Mouse (Mus musculus) hindbrain, embryonic 15.5 days (tissue): ENCODE results near the gene Snai1. TPM values are rescaled to one million over a fixed set of nuclear protein-coding genes. Genes with fewer than 3 reads are reported as not detected.
A peak's percentile ranks its signal among the peaks of the same experiment; 100 is the strongest.

Source experiments
- ATAC-seq: fragments of 200-750 bp; cut with Nextera tagmentation; 2 replicates; pipeline ENCODE4 v1.8.0; 2017; ENCODE audit warnings: low read depth, moderate number of reproducible peaks, moderate TSS enrichment; ENCODE audit not compliant: low FRiP score
- H3K27ac ChIP-seq: fragments of 300-500 bp; sonication (generic); replicated peaks from 2 replicates; pipeline ENCODE4 v1.5.1; 2015; ENCODE audit warnings: mild to moderate bottlenecking, inconsistent platforms
- H3K27me3 ChIP-seq: fragments of 300-500 bp; sonication (generic); 2 replicates; pipeline ENCODE4 v1.6.1; 2015; ENCODE audit warnings: control low read depth, inconsistent platforms
- H3K36me3 ChIP-seq: fragments of 300-500 bp; sonication (generic); 2 replicates; pipeline ENCODE4 v1.6.1; 2015; ENCODE audit warnings: control low read depth, inconsistent platforms
- H3K4me1 ChIP-seq: fragments of 300-500 bp; sonication (generic); replicated peaks from 2 replicates; pipeline ENCODE4 v1.6.1; 2015; ENCODE audit warnings: control low read depth, inconsistent platforms
- H3K4me2 ChIP-seq: fragments of 300-500 bp; sonication (generic); 2 replicates; pipeline ENCODE4 v1.6.1; 2015; ENCODE audit warnings: moderate library complexity, mild to moderate bottlenecking, inconsistent platforms
- H3K4me3 ChIP-seq: fragments of 300-500 bp; sonication (generic); 2 replicates; pipeline ENCODE4 v1.5.1; 2015; ENCODE audit warnings: mild to moderate bottlenecking, inconsistent platforms
- H3K9ac ChIP-seq: fragments of 300-500 bp; sonication (generic); 2 replicates; pipeline ENCODE4 v1.6.1; 2015; ENCODE audit warnings: inconsistent platforms
- H3K9me3 ChIP-seq: fragments of 300-500 bp; sonication (generic); 2 replicates; pipeline ENCODE4 v1.6.1; 2016; ENCODE audit warnings: control low read depth, inconsistent platforms
- WGBS: fragments of 180-500 bp; shearing (Covaris S2); methylation state at CpG from one replicate; pipeline ENCODE4 v1.1.7; 2015; 5-methylcytosine and 5-hydroxymethylcytosine counted together
- polyA plus RNA-seq: library from polyadenylated mRNA; unstranded; fragments of >200 nt; fragmentation: Nextera tagmentation; extraction: Ambion mirVana; gene quantifications from 2 replicates; pipeline ENCODE4 v1.2.1, GENCODE M21; 2015

Gene Snai1
- polyA plus RNA-seq, 1 experiment from 2014 or later = 6.6 TPM

- Histone ChIP-seq H3K27me3 (no peaks in the 10 kb centered on the region), H3K36me3 (no peaks in the 10 kb centered on the region), H3K9me3 (no peaks in the 10 kb centered on the region), H3K27ac (no peak overlapping the region), H3K9ac (no peak overlapping the region), H3K4me2 (no peak overlapping the region), H3K4me3 (no peak overlapping the region), H3K4me1 (no peaks in the 10 kb centered on the region)
- 69% methylated on average over 9 of the region's 9 CpGs for WGBS
- ATAC-seq = no peak
Measured at GRCm38 (mm10) chr2:167577186-167577785, 39.3 kb downstream of the Snai1 start.

- Histone ChIP-seq H3K9ac (no peak overlapping the region), H3K27ac (no peak overlapping the region), H3K36me3 (no peaks in the 10 kb centered on the region), H3K4me1 (no peaks in the 10 kb centered on the region), H3K27me3 (no peaks in the 10 kb centered on the region), H3K4me2 (no peak overlapping the region), H3K4me3 (no peak overlapping the region), H3K9me3 (no peaks in the 10 kb centered on the region)
- ATAC-seq = no peak
- 28% methylated on average over 5 of the region's 5 CpGs for WGBS
Measured at GRCm38 (mm10) chr2:167578521-167578920, 40.5 kb downstream of the Snai1 start.

- H3K36me3 ChIP-seq = no peaks in the 10 kb centered on the region
- no peaks in the 10 kb centered on the region for H3K27me3 ChIP-seq
- H3K4me2 ChIP-seq = no peak overlapping the region
- no peak overlapping the region for H3K4me3 ChIP-seq
- ATAC-seq = no peak
- 0 out of 2 replicates have a peak, but pooled peaks cover 3% of the 10 kb centered on the region for H3K4me1 ChIP-seq
- no peaks in the 10 kb centered on the region for H3K9me3 ChIP-seq
- no peak overlapping the region for H3K9ac ChIP-seq
- 45% methylated on average over 10 of the region's 10 CpGs for WGBS
- no peak overlapping the region for H3K27ac ChIP-seq
Measured at GRCm38 (mm10) chr2:167583161-167583952, 45.4 kb downstream of the Snai1 start.

GRCm38 (mm10) chr2:167585273-167585672 lies 47.3 kb downstream of the Snai1 start:
- Histone ChIP-seq H3K36me3 (no peaks in the 10 kb centered on the region), H3K27me3 (no peaks in the 10 kb centered on the region), H3K9me3 (no peaks in the 10 kb centered on the region), H3K9ac (no peak overlapping the region), H3K27ac (no peak overlapping the region), H3K4me2 (no peak overlapping the region), H3K4me1 (0 out of 2 replicates have a peak, but pooled peaks cover 7% of the 10 kb centered on the region), H3K4me3 (no peak overlapping the region)
- WGBS = 88% methylated on average over 2 of the region's 2 CpGs
- ATAC-seq = no peak

DNA sequence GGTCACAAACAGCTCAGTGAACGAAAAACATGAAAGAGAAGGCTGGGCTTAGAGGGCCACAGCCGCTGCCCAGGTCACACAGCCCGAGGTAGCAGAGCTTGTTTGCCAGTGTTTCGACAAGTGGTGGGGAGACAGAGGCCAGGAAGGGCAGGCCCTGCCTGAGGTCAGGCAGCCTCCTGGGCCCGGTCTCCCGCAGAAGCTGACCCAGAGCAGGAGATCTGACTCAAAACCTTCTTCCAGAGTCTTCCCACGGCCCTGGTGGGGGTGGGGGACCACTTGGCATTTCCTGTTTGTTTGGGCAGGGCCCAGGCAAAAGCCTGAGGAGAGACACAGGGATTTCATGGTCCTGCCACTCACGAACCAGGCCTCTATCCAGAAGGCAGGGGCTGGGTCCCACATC lies 48.0 kb downstream of the Snai1 start:
- H3K4me2 ChIP-seq = no peak overlapping the region
- H3K9me3 ChIP-seq = no peaks in the 10 kb centered on the region
- H3K9ac ChIP-seq = no peak overlapping the region
- no peak overlapping the region for H3K27ac ChIP-seq
- no peaks in the 10 kb centered on the region for H3K36me3 ChIP-seq
- no peak overlapping the region for H3K4me3 ChIP-seq
- no peaks in the 10 kb centered on the region; the same call in 1 of the 2 replicates for H3K27me3 ChIP-seq
- 0 out of 2 replicates have a peak, but pooled peaks cover 7% of the 10 kb centered on the region for H3K4me1 ChIP-seq
- 28% methylated on average over 8 of the region's 8 CpGs for WGBS
- no peak for ATAC-seq

GRCm38 (mm10) chr2:167586976-167587375 lies 49.0 kb downstream of the Snai1 start:
- Histone ChIP-seq H3K9ac (no peak overlapping the region), H3K4me3 (no peak overlapping the region), H3K36me3 (no peaks in the 10 kb centered on the region), H3K27me3 (no peaks in the 10 kb centered on the region; the same call in 1 of the 2 replicates), H3K4me1 (0 out of 2 replicates have a peak, but pooled peaks cover 7% of the 10 kb centered on the region), H3K9me3 (no peaks in the 10 kb centered on the region), H3K27ac (no peak overlapping the region), H3K4me2 (no peak overlapping the region)
- WGBS = 21% methylated on average over 9 of the region's 9 CpGs
- ATAC-seq = no peak

DNA sequence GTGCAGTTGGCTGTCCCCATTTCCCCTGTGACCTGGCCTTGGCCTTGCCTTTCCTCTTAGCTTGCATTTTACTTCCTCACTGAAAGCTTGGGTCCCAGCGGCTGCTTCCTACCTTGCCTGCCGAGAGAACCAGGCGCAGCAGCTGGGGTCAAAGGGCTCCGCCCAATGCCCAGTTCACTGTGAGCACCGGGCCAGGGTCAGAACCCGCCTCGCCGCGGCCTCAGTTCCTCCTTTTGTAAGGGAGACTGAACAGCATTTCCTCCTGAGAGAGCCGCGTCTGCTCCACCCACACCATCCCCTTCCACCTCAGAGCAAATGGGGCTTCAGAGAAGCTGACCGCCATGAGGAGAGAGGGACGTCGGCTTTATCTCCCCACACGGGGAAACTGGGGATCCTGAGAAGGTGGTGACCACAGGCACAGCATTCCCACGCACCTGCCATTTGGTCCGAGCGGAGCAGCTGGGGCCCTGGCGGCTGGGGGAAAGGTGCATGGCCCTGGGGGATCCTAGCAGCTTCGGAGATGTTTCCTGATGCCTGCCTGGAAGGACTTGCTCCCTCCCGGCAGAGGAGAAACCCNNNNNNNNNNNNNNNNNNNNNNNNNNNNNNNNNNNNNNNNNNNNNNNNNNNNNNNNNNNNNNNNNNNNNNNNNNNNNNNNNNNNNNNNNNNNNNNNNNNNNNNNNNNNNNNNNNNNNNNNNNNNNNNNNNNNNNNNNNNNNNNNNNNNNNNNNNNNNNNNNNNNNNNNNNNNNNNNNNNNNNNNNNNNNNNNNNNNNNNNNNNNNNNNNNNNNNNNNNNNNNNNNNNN lies 51.0 kb downstream of the Snai1 start:
- Histone ChIP-seq H3K4me1 (0 out of 2 replicates have a peak, but pooled peaks cover 7% of the 10 kb centered on the region), H3K4me2 (peak overlapping the region; percentile 20; the same call in 1 of the 2 replicates), H3K9ac (no peak overlapping the region), H3K4me3 (no peak overlapping the region), H3K9me3 (no peaks in the 10 kb centered on the region), H3K27me3 (no peaks in the 10 kb centered on the region; the same call in 1 of the 2 replicates), H3K36me3 (no peaks in the 10 kb centered on the region), H3K27ac (peak overlapping the region; percentile 47; the same call in 1 of the 2 replicates)
- ATAC-seq = 0 out of 2 replicates have a peak, but pooled peaks have one; percentile 11
- 14% methylated on average over 21 of the region's 21 CpGs for WGBS

Other genes starting within 250 kb of the Snai1 start
- gene B4galt5, start 189.0 kb upstream of the Snai1 start, polyA plus RNA-seq = 31.5 and 34.2 TPM in 2 replicates
- 20.9 TPM in 2 replicates for gene Slc9a8, start 116.5 kb upstream of the Snai1 start, polyA plus RNA-seq
- gene Rnf114, start 45.5 kb upstream of the Snai1 start, polyA plus RNA-seq = 112 and 115 TPM in 2 replicates
- gene Spata2, start 45.3 kb upstream of the Snai1 start, polyA plus RNA-seq = 30.7 and 33.4 TPM in 2 replicates
- gene Ube2v1, start 93.9 kb downstream of the Snai1 start, polyA plus RNA-seq = 334 and 356 TPM in 2 replicates
- 8.6 and 11.5 TPM in 2 replicates for gene Gm20431, start 123.3 kb downstream of the Snai1 start, polyA plus RNA-seq
- gene Cebpb, start 150.7 kb downstream of the Snai1 start, polyA plus RNA-seq = 3.2 and 3.3 TPM in 2 replicates
- gene Tmem189, start 151.6 kb downstream of the Snai1 start, polyA plus RNA-seq = 39.4 and 42.5 TPM in 2 replicates